Mouse (Mus musculus) urinary bladder, adult 2 months (tissue): Measurements from ENCODE around the gene Tulp4. TPM values are rescaled to one million over a fixed set of nuclear protein-coding genes. Genes with fewer than 3 reads are reported as not detected.
"Not testable (repeated sequence)": the region's sequence is repeated elsewhere in the genome, so short reads cannot be mapped to it uniquely, and the experiment has no call there.

ENCODE experiments used
- DNase-seq: peaks from one replicate; pipeline ENCODE4 v3.0.0; 2022; ENCODE audit warnings: low spot score
- polyA plus RNA-seq: library from polyadenylated mRNA; depleted of rRNA; stranded (reverse); fragments of >200 nt; gene quantifications from 2 replicates; pipeline ENCODE4 v1.2.3, GENCODE M21; 2012; rRNA removed

Tulp4 gene
- polyA plus RNA-seq, 1 experiment, result 42.4 TPM

- DNase-seq, result not testable (repeated sequence)
These were observed 173.0 kb downstream of the Tulp4 start for GRCm38 (mm10) chr17:6279205-6279604.

DNA sequence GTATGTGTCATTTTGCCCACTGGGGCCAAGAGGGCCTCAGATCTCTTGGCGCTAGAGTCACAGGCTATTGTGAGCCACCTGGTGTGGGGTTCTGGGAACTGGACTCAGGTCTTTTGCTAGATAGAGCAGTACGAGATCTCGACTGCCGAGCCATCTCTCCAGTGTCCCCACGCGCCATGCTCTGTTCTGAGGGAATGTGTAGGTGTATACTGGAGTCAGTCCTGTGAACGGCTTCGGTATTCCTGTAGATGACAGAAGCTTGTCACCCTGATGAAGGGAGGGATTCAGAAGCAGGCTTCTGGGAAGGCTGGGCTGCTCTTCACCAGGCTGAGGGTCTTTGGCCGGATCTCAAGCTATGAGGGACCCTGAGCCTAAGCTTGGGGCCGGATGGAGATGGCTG lies 173.5 kb downstream of the Tulp4 start:
- DNase-seq, result not testable (repeated sequence)

GRCm38 (mm10) chr17:6280513-6280912 lies 174.3 kb downstream of the Tulp4 start:
- not testable (repeated sequence) for DNase-seq

- not testable (repeated sequence) for DNase-seq
These were observed 176.9 kb downstream of the Tulp4 start for GRCm38 (mm10) chr17:6283137-6283536.

- not testable (repeated sequence) for DNase-seq
These were observed 179.9 kb downstream of the Tulp4 start for GRCm38 (mm10) chr17:6286169-6286568.

GRCm38 (mm10) chr17:6289045-6289444 lies 182.8 kb downstream of the Tulp4 start:
- DNase-seq, result not testable (repeated sequence)

- not testable (repeated sequence) for DNase-seq
These were observed 187.6 kb downstream of the Tulp4 start for GRCm38 (mm10) chr17:6293882-6294281.

- not testable (repeated sequence) for DNase-seq
These were observed 191.0 kb downstream of the Tulp4 start for GRCm38 (mm10) chr17:6297060-6297795.

GRCm38 (mm10) chr17:6300190-6300863 lies 194.1 kb downstream of the Tulp4 start:
- DNase-seq, result not testable (repeated sequence)

Other genes starting within 250 kb of the Tulp4 start
- 17.3 and 22.7 TPM in 2 replicates for gene Synj2, start 165.2 kb upstream of the Tulp4 start, polyA plus RNA-seq
- gene Serac1, start 26.7 kb upstream of the Tulp4 start, polyA plus RNA-seq, result 5.8 and 6.7 TPM in 2 replicates
- gene Gtf2h5, start 26.7 kb upstream of the Tulp4 start, polyA plus RNA-seq, result 50.7 and 50.9 TPM in 2 replicates
- 23.9 and 26.4 TPM in 2 replicates for gene Tmem181a, start 150.4 kb downstream of the Tulp4 start, polyA plus RNA-seq
- 3.8 TPM in 2 replicates for gene Dynlt1a, start 211.1 kb downstream of the Tulp4 start, polyA plus RNA-seq